Mouse (Mus musculus) CH12.LX (cell line): ENCODE data around the gene Socs1. TPM values are rescaled to one million over a fixed set of nuclear protein-coding genes. Genes with fewer than 3 reads are reported as not detected.

Source experiments
- DNase-seq: peaks from one replicate; pipeline ENCODE4 v3.0.0-alpha.2; 2013; ENCODE audit errors: extremely low read depth
- H3K27ac ChIP-seq: 2 replicates; pipeline ENCODE4 v1.5.1; 2012; ENCODE audit warnings: low read depth, mild to moderate bottlenecking, control low read depth, moderate library complexity; ENCODE audit not compliant: insufficient read depth
- H3K27me3 ChIP-seq: replicated peaks from 2 replicates; pipeline ENCODE3; 2012; ENCODE audit warnings: inconsistent platforms
- H3K36me3 ChIP-seq, 2 experiments: replicated peaks in 1 of 2; 2 replicates each; pipeline versions ENCODE3 to v1.6.1; 2012; ENCODE audit warnings: inconsistent platforms in 1 of 2, low read length in 1 of 2, mild to moderate bottlenecking in 1 of 2, mixed read lengths in 1 of 2, moderate library complexity in 1 of 2; ENCODE audit not compliant: control insufficient read depth in 1 of 2, insufficient read depth in 1 of 2
- H3K4me1 ChIP-seq, 2 experiments: 2 replicates each; pipeline ENCODE4 v1.6.1; 2012; ENCODE audit warnings: inconsistent platforms in 1 of 2, moderate library complexity in 1 of 2; ENCODE audit not compliant: insufficient read depth in 2 of 2, control insufficient read depth in 1 of 2
- H3K4me2 ChIP-seq: 2 replicates; pipeline ENCODE4 v1.6.1; 2012; ENCODE audit warnings: low read depth, mild to moderate bottlenecking, control low read depth; ENCODE audit not compliant: poor library complexity, insufficient read depth, severe bottlenecking
- H3K4me3 ChIP-seq, 3 experiments: fragments of 150-350 bp in 1 of 3; sonication (generic) in 1 of 3; replicated peaks in 1 of 3; 2 replicates each; pipeline versions ENCODE3 to v1.5.1; 2011 to 2012; ENCODE audit warnings: low read depth in 2 of 3, low read length in 2 of 3, mild to moderate bottlenecking in 2 of 3, moderate library complexity in 2 of 3, control low read depth in 1 of 3, improper control_type of control experiment in 1 of 3, inconsistent platforms in 1 of 3, mixed read lengths in 1 of 3; ENCODE audit not compliant: poor library complexity in 1 of 3
- H3K79me2 ChIP-seq: replicated peaks from 2 replicates; pipeline ENCODE4 v1.6.1; 2012; ENCODE audit warnings: mild to moderate bottlenecking, moderate library complexity; ENCODE audit not compliant: control insufficient read depth, poor library complexity, insufficient read depth, severe bottlenecking; ENCODE audit errors: extremely low read depth
- H3K9ac ChIP-seq: 2 replicates; pipeline ENCODE4 v1.6.1; 2012; ENCODE audit warnings: low read depth, mild to moderate bottlenecking, control low read depth, moderate library complexity; ENCODE audit not compliant: insufficient read depth
- H3K9me3 ChIP-seq: replicated peaks from 2 replicates; pipeline ENCODE3; 2012; ENCODE audit warnings: low read length, inconsistent platforms, mixed read lengths
- EP300 ChIP-seq: IDR thresholded peaks from 2 replicates; pipeline ENCODE4 v1.6.1; 2011; ENCODE audit warnings: low read length, improper control_type of control experiment
- IRF4 ChIP-seq: IDR thresholded peaks from 2 replicates; pipeline ENCODE4 v1.6.1; 2014; ENCODE audit warnings: low read depth, mild to moderate bottlenecking, inconsistent platforms, low read length, improper control_type of control experiment
- JUND ChIP-seq: conservative IDR thresholded peaks from 2 replicates; pipeline ENCODE4 v1.6.1; 2011; ENCODE audit warnings: low read depth, low read length, improper control_type of control experiment
- MAFK ChIP-seq: IDR thresholded peaks from 2 replicates; pipeline ENCODE4 v1.6.1; 2011; ENCODE audit warnings: low read length, improper control_type of control experiment; ENCODE audit not compliant: insufficient replicate concordance
- MAX ChIP-seq: IDR thresholded peaks from 2 replicates; pipeline ENCODE4 v1.6.1; 2011; ENCODE audit warnings: low read length, improper control_type of control experiment
- MEF2A ChIP-seq: IDR thresholded peaks from 2 replicates; pipeline ENCODE4 v1.6.1; 2014; ENCODE audit warnings: low read depth, mild to moderate bottlenecking, inconsistent platforms, low read length, improper control_type of control experiment, borderline replicate concordance
- NELFE ChIP-seq: IDR thresholded peaks from 2 replicates; pipeline ENCODE4 v1.6.1; 2011; ENCODE audit warnings: low read depth, low read length, improper control_type of control experiment
- PAX5 ChIP-seq: IDR thresholded peaks from 2 replicates; pipeline ENCODE4 v1.6.1; 2012; ENCODE audit warnings: low read length, inconsistent platforms, mixed read lengths
- POLR2A ChIP-seq: IDR thresholded peaks from 2 replicates; pipeline ENCODE4 v1.6.1; 2011; ENCODE audit warnings: low read depth, mild to moderate bottlenecking, improper control_type of control experiment, low read length
- RCOR1 ChIP-seq: conservative IDR thresholded peaks from 2 replicates; pipeline ENCODE4 v1.6.1; 2012; ENCODE audit warnings: low read depth, mild to moderate bottlenecking, inconsistent platforms, low read length, improper control_type of control experiment
- USF2 ChIP-seq: conservative IDR thresholded peaks from 2 replicates; pipeline ENCODE4 v1.6.1; 2011; ENCODE audit warnings: low read depth, low read length, improper control_type of control experiment
- ZC3H11A ChIP-seq: IDR thresholded peaks from 2 replicates; pipeline ENCODE4 v1.6.1; 2012; ENCODE audit warnings: low read depth, mild to moderate bottlenecking, inconsistent platforms, low read length, improper control_type of control experiment
- ZKSCAN1 ChIP-seq: IDR thresholded peaks from 2 replicates; pipeline ENCODE4 v1.6.1; 2012; ENCODE audit warnings: low read depth, inconsistent platforms, low read length, improper control_type of control experiment, borderline replicate concordance
- ZNF384 ChIP-seq: IDR thresholded peaks from 2 replicates; pipeline ENCODE4 v1.6.1; 2012; ENCODE audit warnings: low read depth, low read length, improper control_type of control experiment, inconsistent platforms
- dilution Hi-C: fragments of 300-500 bp; cut with MboI; formaldehyde crosslinking; loops from 2 replicates; pipeline ENCODE4 v1.14.3; 2020; ENCODE audit warnings: low sequenced_read_pairs; ENCODE audit not compliant: extremely low pct_unique_long_range_greater_than_20kb, extremely low pct_ligation_motif_present
- in situ Hi-C: fragments of 300-500 bp; cut with MboI; formaldehyde crosslinking; loops from 3 replicates; pipeline ENCODE4 v1.14.3; 2019; ENCODE audit warnings: low sequenced_read_pairs, low pct_ligation_motif_present, low pct_unique_long_range_greater_than_20kb, mixed read lengths
- polyA plus RNA-seq: library from polyadenylated mRNA; unstranded; fragments of >175 nt; gene quantifications from 2 replicates; pipeline ENCODE4 v1.2.1, GENCODE M21; 2012; ENCODE audit warnings: low read depth; ENCODE audit not compliant: insufficient read length
- total RNA-seq, 2 experiments: library from RNA; depleted of rRNA; stranded (reverse); fragments of 300-350 nt in 1 of 2; fragments of >200 nt in 1 of 2; gene quantifications; 2 replicates each; pipeline ENCODE4 v1.2.3; 2012 to 2014

The Socs1 gene
- total and polyA plus RNA-seq, 3 experiments, result 18.8 to 29.1 (median 27.6) TPM

GRCm38 (mm10) chr16:10763540-10764264 lies 21.6 kb downstream of the Socs1 start:
- H3K4me1 ChIP-seq, result peaks cover 28 to 53% of the 10 kb centered on the region in 2 experiments
- dilution Hi-C loops, result no loop called here

GRCm38 (mm10) chr16:10762569-10763180 lies 22.7 kb downstream of the Socs1 start:
- in situ Hi-C loops (no loop called here), dilution Hi-C loops (no loop called here)
- Histone ChIP-seq H3K4me2 (no peak overlapping the region), H3K9ac (no peak overlapping the region), H3K79me2 (no peaks in the 10 kb centered on the region), H3K27ac (no peak overlapping the region), H3K9me3 (no peaks in the 10 kb centered on the region), H3K27me3 (no peaks in the 10 kb centered on the region), H3K4me1 (peaks cover 31 to 53% of the 10 kb centered on the region in 2 experiments), H3K36me3 (no peaks in the 10 kb centered on the region), H3K4me3 (no peak overlapping the region)
- no peak for DNase-seq
- TF ChIP-seq PAX5 (no peak), MEF2A (no peak), USF2 (no peak), MAFK (no peak), NELFE (no peak), MAX (no peak), ZKSCAN1 (no peak), IRF4 (no peak), EP300 (no peak), JUND (no peak)

More at GRCm38 (mm10) chr16:10763540-10764264, 21.6 kb downstream of the Socs1 start:
- TF ChIP-seq POLR2A, result no peak
- TF ChIP-seq NELFE, result no peak
- TF ChIP-seq RCOR1, result no peak
- no peak for TF ChIP-seq IRF4
- TF ChIP-seq ZC3H11A, result no peak
- no peak for TF ChIP-seq MEF2A
- no peak for TF ChIP-seq USF2
- TF ChIP-seq JUND, result no peak
- no peak for TF ChIP-seq ZNF384
- TF ChIP-seq, all 38 proteins: peak for 0
- Histone ChIP-seq H3K79me2 (no peaks in the 10 kb centered on the region), H3K4me3 (no peak overlapping the region), H3K4me2 (no peak overlapping the region), H3K9ac (no peak overlapping the region), H3K27me3 (peaks cover 2% of the 10 kb centered on the region), H3K36me3 (no peaks in the 10 kb centered on the region), H3K27ac (no peak overlapping the region), H3K9me3 (no peaks in the 10 kb centered on the region)
- no peak for DNase-seq
- in situ Hi-C loops, result no loop called here
